15 mouse cellular contexts compared by ENCODE assay signal in genomic region chr1:50940131-50941039, GRCm38 (mm10). TPM values are rescaled to one million over a fixed set of nuclear protein-coding genes. Genes with fewer than 3 reads are reported as not detected.
A peak's percentile ranks its signal among the peaks of the same experiment; 100 is the strongest.
DNase-seq lines count a peak whose midpoint lies in the region; ATAC-seq and TF ChIP-seq lines count a peak whose summit lies in the region.
"Had no signal": no experiment of that assay in that cellular context is flagged by ENCODE, and none has a peak within 500 bp of the region (broad histone marks: within the 10 kb centered on the region; RNA-seq: fewer than 3 reads in every experiment).

No protein-coding gene starts in this region.

- ATAC-seq in forebrain, embryonic 13.5 days: peak; percentile 55
- ATAC-seq in intestine, postnatal 0 days: no peak
- ATAC-seq: CD4-positive, CD25-positive, alpha-beta regulatory T cell, adult 4 months; hindbrain, embryonic 16.5 days had no signal

- no peak overlapping the region for H3K4me2 ChIP-seq in forebrain, embryonic 13.5 days
- no peak overlapping the region for H3K4me2 ChIP-seq in intestine, postnatal 0 days (replicated peaks; ENCODE audit: low read depth)
- H3K4me2 ChIP-seq: embryonic facial prominence, embryonic 13.5 days; liver, embryonic 15.5 days had no signal

- no peaks in the 10 kb centered on the region for H3K36me3 ChIP-seq in forebrain, embryonic 13.5 days (ENCODE audit: poor library complexity, severe bottlenecking)
- no peaks in the 10 kb centered on the region for H3K36me3 ChIP-seq in intestine, postnatal 0 days (ENCODE audit: control insufficient read depth, insufficient read depth)
- H3K36me3 ChIP-seq: embryonic facial prominence, embryonic 13.5 days; liver, embryonic 15.5 days had no signal

- WGBS in forebrain, embryonic 13.5 days: 57% methylated on average over 7 of the region's 7 CpGs
- WGBS in intestine, postnatal 0 days: 83% methylated on average over 7 of the region's 7 CpGs

- DNase-seq in heart, adult 11 months: peak; percentile 86
- DNase-seq in heart, adult 8-10 months (ENCODE audit: low spot score): no peak
- DNase-seq in right cerebral cortex, adult 2 months (ENCODE audit: low spot score in 2 of 2): peak; percentile 40 to 49
- no peak for DNase-seq in right cerebral cortex, postnatal 4 days
- DNase-seq in telencephalon, adult 2 months (ENCODE audit: low read depth, low spot score): peak; percentile 70
- DNase-seq in spleen, postnatal 10 days (ENCODE audit: low spot score in 2 of 2): no peak
- DNase-seq: adrenal gland, adult 2 months; cerebellum, postnatal 36 days; left cerebral cortex, postnatal 4 days had no signal

- TF ChIP-seq CTCF in intestine, postnatal 0 days (IDR thresholded peaks at IDR 0.05; ENCODE audit: low read depth): no peak

- H3K9ac ChIP-seq in forebrain, embryonic 13.5 days: no peak overlapping the region
- H3K9ac ChIP-seq in intestine, postnatal 0 days (ENCODE audit: low read depth, low read length): no peak overlapping the region
- H3K9ac ChIP-seq: embryonic facial prominence, embryonic 13.5 days; liver, embryonic 15.5 days had no signal

- H3K9me3 ChIP-seq in forebrain, embryonic 13.5 days (replicated peaks): no peaks in the 10 kb centered on the region
- no peaks in the 10 kb centered on the region for H3K9me3 ChIP-seq in intestine, postnatal 0 days (ENCODE audit: control insufficient read depth)
- H3K9me3 ChIP-seq: embryonic facial prominence, embryonic 13.5 days; liver, embryonic 15.5 days had no signal

- H3K4me1 ChIP-seq in forebrain, embryonic 13.5 days: 0 out of 2 replicates have a peak, but pooled peaks cover 8% of the 10 kb centered on the region
- H3K4me1 ChIP-seq in intestine, postnatal 0 days (replicated peaks; ENCODE audit: control insufficient read depth, insufficient read depth, low read length): no peaks in the 10 kb centered on the region
- H3K4me1 ChIP-seq: embryonic facial prominence, embryonic 13.5 days; liver, embryonic 15.5 days had no signal

- H3K27me3 ChIP-seq in forebrain, embryonic 13.5 days: no peaks in the 10 kb centered on the region
- no peaks in the 10 kb centered on the region for H3K27me3 ChIP-seq in intestine, postnatal 0 days (replicated peaks; ENCODE audit: control insufficient read depth, insufficient read depth, low read length)
- H3K27me3 ChIP-seq: embryonic facial prominence, embryonic 13.5 days; liver, embryonic 15.5 days had no signal

- H3K4me3 ChIP-seq in forebrain, embryonic 13.5 days: no peak overlapping the region
- H3K4me3 ChIP-seq in intestine, postnatal 0 days (ENCODE audit: low read depth, low read length): no peak overlapping the region
- H3K4me3 ChIP-seq: embryonic facial prominence, embryonic 13.5 days; liver, embryonic 15.5 days had no signal

- no peak overlapping the region for H3K27ac ChIP-seq in forebrain, embryonic 13.5 days
- no peak overlapping the region for H3K27ac ChIP-seq in intestine, postnatal 0 days (ENCODE audit: low read depth, low read length)
- H3K27ac ChIP-seq: embryonic facial prominence, embryonic 13.5 days; liver, embryonic 15.5 days had no signal

RNA-seq across cellular contexts. Expression of gene Tmeff2, which starts 39.9 kb away (rescaled TPM):
- total RNA-seq in heart, adult 8-10 months (2022): 1 to 10 TPM in 1 of 4 experiments, under 1 TPM in 3; 0.19 to 1.2 (median 0.27) TPM
- polyA plus RNA-seq in forebrain, embryonic 13.5 days (2015; fragmentation: Nextera tagmentation; extraction: Ambion mirVana): 14.3 and 19.9 TPM in 2 replicates
- 4.9 and 5.0 TPM in 2 replicates for polyA plus RNA-seq in intestine, postnatal 0 days (2015; fragmentation: Nextera tagmentation; extraction: Ambion mirVana)
- polyA plus RNA-seq: CD4-positive, CD25-positive, alpha-beta regulatory T cell, adult 4 months had no signal

Comparison
In these comparisons a context has a peak if more than half of its experiments do, and no peak if none do; other contexts are left out.
1. DNase-seq: peak in heart, adult 11 months (single experiment), right cerebral cortex, adult 2 months (2 of 2) and telencephalon, adult 2 months (single experiment); none in heart, adult 8-10 months (single experiment), right cerebral cortex, postnatal 4 days (single experiment) and spleen, postnatal 10 days (0 of 2).